Mouse (Mus musculus): ENCODE measurements around the gene Adam8.

- TF ChIP-seq CTCF (IDR thresholded peaks at IDR 0.05; ENCODE audit: control insufficient read depth, insufficient read depth, insufficient read length) (no peak), CEBPB (IDR thresholded peaks at IDR 0.05; ENCODE audit: low read depth) (no peak), MYOD1 (IDR thresholded peaks at IDR 0.05; ENCODE audit: control insufficient read depth, insufficient read length, low read depth) (no peak), MYOG (IDR thresholded peaks at IDR 0.05; ENCODE audit: control insufficient read depth, extremely low read depth, insufficient read length) (no peak), USF1 (IDR thresholded peaks at IDR 0.05; ENCODE audit: low read depth) (no peak), MAX (IDR thresholded peaks at IDR 0.05) (no peak), FOSL1 (IDR thresholded peaks at IDR 0.05; ENCODE audit: insufficient read depth, low read length, poor library complexity, severe bottlenecking) (no peak)
Measured at GRCm38 (mm10) chr7:139937138-139937537, 55.2 kb downstream of the Adam8 start.
